Mouse (Mus musculus): ENCODE measurements around the gene Fut9.

The Fut9 gene

GRCm38 (mm10) chr4:25645580-25645979, 154.5 kb downstream of the Fut9 start:
- no peak for DNase-seq

- no peak for DNase-seq
Observed at GRCm38 (mm10) chr4:25641993-25642392, 158.1 kb downstream of the Fut9 start.

- DNase-seq = no peak
Observed at GRCm38 (mm10) chr4:25633262-25633661, 166.8 kb downstream of the Fut9 start.

DNA sequence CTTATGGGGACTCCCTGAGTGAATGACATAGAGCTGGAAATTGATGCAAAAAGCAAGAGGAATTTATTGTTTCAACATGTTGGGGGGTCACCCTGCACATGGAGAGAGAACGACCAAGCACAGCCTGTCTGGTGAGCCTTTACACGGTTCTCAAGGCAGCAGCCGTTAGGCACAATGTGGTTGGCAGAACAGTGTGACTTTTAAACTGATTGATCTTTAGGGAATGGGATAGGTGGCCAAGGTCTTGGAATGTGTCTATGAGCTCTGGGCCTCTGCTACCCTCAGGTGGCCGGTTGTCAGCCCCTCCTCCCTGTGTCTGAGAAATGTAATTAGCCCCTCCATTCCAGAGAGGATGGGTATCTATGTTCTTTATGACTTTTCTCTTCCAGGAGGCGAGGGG, 171.9 kb downstream of the Fut9 start:
- DNase-seq = no peak

- no peak for DNase-seq
Observed at GRCm38 (mm10) chr4:25627467-25627866, 172.6 kb downstream of the Fut9 start.

GRCm38 (mm10) chr4:25627039-25627438, 173.0 kb downstream of the Fut9 start:
- DNase-seq = no peak

DNA sequence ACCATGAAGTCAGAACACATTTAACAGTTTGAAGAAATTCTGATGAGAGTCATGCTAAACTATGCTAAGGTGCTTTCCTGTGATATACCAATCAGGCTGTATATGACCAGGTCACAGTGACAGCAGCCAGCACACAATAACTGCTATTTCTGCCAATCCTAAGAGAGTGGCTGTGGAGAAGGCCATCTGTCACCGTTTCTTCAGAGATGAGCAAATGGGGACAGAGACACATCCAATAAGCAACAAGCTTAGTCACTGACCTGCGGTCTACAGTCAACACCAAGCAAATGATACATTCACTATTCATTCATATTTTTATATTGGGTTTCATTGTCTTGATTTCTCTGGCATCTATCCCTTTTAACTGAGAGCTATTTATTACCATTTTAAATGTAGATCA, 176.9 kb downstream of the Fut9 start:
- no peak for DNase-seq

GRCm38 (mm10) chr4:25617301-25617700, 182.7 kb downstream of the Fut9 start:
- no peak for DNase-seq

DNA sequence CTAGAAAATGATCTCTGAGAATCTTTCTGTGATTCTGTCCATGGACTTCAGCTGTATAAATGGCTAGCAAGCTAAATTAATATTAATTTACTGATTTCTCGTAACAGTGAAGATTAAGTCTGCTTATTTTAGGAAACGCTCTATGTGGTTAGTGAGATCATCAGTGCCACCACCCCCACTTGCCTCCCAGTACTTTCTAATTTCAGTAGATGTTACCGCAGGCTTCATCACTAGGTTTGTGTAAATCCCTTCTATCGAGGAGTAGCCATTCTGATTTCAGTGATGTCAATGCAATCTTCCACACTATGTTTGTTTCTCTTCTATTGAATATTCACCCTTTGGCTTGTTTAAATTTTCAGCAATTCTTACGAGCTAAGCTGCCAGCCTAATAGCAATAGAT, 186.6 kb downstream of the Fut9 start:
- no peak for DNase-seq

DNA sequence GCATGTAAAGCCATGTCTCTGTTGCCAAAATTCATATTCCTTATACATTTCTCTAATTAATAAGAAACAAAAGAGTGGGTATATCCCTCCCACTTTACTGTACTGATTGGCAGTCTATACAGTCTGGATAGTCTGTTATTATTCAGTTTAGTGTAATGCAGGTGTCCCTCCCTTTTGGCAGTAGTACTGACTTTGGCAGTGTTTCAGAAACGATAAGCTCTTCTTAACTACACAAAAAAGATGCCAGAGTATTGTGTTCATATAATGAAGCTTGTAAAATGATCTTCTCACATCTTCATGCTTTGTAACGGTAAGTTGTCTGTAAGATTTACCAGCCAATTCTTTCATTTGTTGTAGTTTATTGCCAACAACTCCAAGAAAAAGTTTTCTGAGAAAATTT, 189.6 kb downstream of the Fut9 start:
- DNase-seq = no peak

GRCm38 (mm10) chr4:25593218-25593617, 206.8 kb downstream of the Fut9 start:
- no peak for DNase-seq

Measured in kidney, postnatal 25 days (tissue).